Mouse (Mus musculus) liver, postnatal 0 days (tissue): ENCODE measurements around the gene Pip. TPM values are rescaled to one million over a fixed set of nuclear protein-coding genes. Genes with fewer than 3 reads are reported as not detected.

Experiments
- ATAC-seq: fragments of 200-750 bp; cut with Nextera tagmentation; 2 replicates; pipeline ENCODE4 v1.8.0; 2017; ENCODE audit warnings: mild to moderate bottlenecking, moderate library complexity
- DNase-seq: peaks from one replicate; pipeline ENCODE4 v3.0.0-alpha.2; 2016
- H3K27ac ChIP-seq: fragments of 300-500 bp; sonication (generic); 2 replicates; pipeline ENCODE4 v1.5.1; 2014; ENCODE audit warnings: antibody characterized with exemption, moderate library complexity, mild to moderate bottlenecking, low read depth
- H3K27me3 ChIP-seq: fragments of 300-500 bp; sonication (generic); 2 replicates; pipeline ENCODE4 v1.6.1; 2014; ENCODE audit warnings: low read length, control low read depth, mixed read lengths; ENCODE audit not compliant: insufficient read depth
- H3K36me3 ChIP-seq: fragments of 300-500 bp; sonication (generic); replicated peaks from 2 replicates; pipeline ENCODE4 v1.6.1; 2014; ENCODE audit warnings: mild to moderate bottlenecking, control low read depth, low read length, moderate library complexity, mixed read lengths; ENCODE audit not compliant: insufficient read depth
- H3K4me1 ChIP-seq: fragments of 300-500 bp; sonication (generic); 2 replicates; pipeline ENCODE4 v1.6.1; 2014; ENCODE audit warnings: antibody characterized with exemption, mild to moderate bottlenecking, control low read depth; ENCODE audit not compliant: insufficient read depth
- H3K4me2 ChIP-seq: fragments of 300-500 bp; sonication (generic); 2 replicates; pipeline ENCODE4 v1.6.1; 2014; ENCODE audit warnings: low read depth, mild to moderate bottlenecking, low read length, moderate library complexity, mixed read lengths
- H3K4me3 ChIP-seq: fragments of 300-500 bp; sonication (generic); 2 replicates; pipeline ENCODE4 v1.5.1; 2014; ENCODE audit warnings: low read depth, low read length
- H3K9ac ChIP-seq: fragments of 300-500 bp; sonication (generic); replicated peaks from 2 replicates; pipeline ENCODE4 v1.6.1; 2014; ENCODE audit warnings: mild to moderate bottlenecking, moderate library complexity
- H3K9me3 ChIP-seq: fragments of 300-500 bp; sonication (generic); 2 replicates; pipeline ENCODE4 v1.6.1; 2016; ENCODE audit warnings: mild to moderate bottlenecking, control low read depth, low read length, mixed read lengths
- CTCF ChIP-seq: sonication (generic); IDR thresholded peaks from 2 replicates; pipeline ENCODE4 v1.5.1; 2016; ENCODE audit warnings: antibody characterized with exemption, low read depth
- EP300 ChIP-seq: IDR thresholded peaks from 2 replicates; pipeline ENCODE4 v1.6.1; 2016; ENCODE audit warnings: antibody characterized with exemption, low read depth, mild to moderate bottlenecking
- WGBS: fragments of 180-500 bp; shearing (Covaris S2); extraction: QIAGEN DNeasy Blood & Tissue Kit; methylation state at CpG from one replicate; pipeline ENCODE4 v1.1.7; 2014; ENCODE audit not compliant: insufficient replicate concordance; 5-methylcytosine and 5-hydroxymethylcytosine counted together
- polyA plus RNA-seq: library from polyadenylated mRNA; unstranded; fragments of >200 nt; fragmentation: Nextera tagmentation; extraction: Ambion mirVana; gene quantifications from 2 replicates; pipeline ENCODE4 v1.2.1, GENCODE M21; 2015

Gene Pip
- polyA plus RNA-seq = not detected in 2 replicates

DNA sequence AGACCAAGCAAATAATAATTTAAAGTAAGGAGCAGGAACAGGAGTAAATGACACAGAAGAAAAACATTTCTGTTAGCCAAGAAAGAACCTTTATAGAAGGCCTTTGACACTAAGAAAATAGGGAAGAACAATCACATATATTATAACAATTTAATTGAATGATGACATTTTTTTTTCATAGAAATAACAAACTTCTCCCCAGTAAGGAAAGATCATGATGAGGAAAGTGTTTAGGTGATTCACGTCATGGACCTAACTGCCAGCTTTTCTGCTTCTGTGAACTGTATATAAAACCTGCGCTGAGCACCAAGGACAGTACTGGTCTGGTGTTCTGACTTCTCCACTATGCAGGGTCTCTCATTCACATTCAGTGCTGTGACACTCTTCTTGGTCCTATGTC is at the start of gene Pip:
Pip (plus strand) TSS at position 301 of the 400 bp plus-strand sequence.
- DNase-seq (no peak), ATAC-seq (no peak)
- 70% methylated on average over 2 of the region's 2 CpGs for WGBS
- no peak within 1 kb of the TSS for H3K4me3 ChIP-seq
- H3K4me1 ChIP-seq = no peaks in the 10 kb centered on the region
- no peaks in the 10 kb centered on the region for H3K36me3 ChIP-seq
- H3K9ac ChIP-seq = no peak within 1 kb of the TSS
- H3K4me2 ChIP-seq = no peak within 1 kb of the TSS
- no peak for TF ChIP-seq CTCF
- no peak for TF ChIP-seq EP300
- no peaks in the 10 kb centered on the region for H3K27me3 ChIP-seq
- no peaks in the 10 kb centered on the region for H3K9me3 ChIP-seq
- H3K27ac ChIP-seq = no peak within 1 kb of the TSS

DNA sequence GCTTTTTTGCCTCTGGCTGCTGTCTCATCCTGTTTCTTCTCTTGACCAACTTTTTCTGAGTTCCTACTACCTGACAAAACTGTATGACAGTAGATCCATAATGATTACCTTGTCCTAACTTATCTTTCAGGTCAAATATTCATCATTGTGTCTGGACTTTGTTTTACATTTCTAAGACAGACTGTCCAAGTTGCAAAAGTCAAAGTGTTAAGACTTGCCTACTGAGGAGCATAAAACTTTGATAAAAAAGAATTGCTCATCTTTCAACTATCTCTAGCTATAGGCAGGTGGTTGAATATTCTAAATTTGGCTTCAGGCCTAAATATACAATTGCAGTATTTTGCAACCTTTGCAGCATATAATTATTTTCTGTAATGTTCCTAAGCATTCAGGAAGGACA is 23.2 kb upstream of the Pip start:
- no peak for TF ChIP-seq EP300
- TF ChIP-seq CTCF = no peak

DNA sequence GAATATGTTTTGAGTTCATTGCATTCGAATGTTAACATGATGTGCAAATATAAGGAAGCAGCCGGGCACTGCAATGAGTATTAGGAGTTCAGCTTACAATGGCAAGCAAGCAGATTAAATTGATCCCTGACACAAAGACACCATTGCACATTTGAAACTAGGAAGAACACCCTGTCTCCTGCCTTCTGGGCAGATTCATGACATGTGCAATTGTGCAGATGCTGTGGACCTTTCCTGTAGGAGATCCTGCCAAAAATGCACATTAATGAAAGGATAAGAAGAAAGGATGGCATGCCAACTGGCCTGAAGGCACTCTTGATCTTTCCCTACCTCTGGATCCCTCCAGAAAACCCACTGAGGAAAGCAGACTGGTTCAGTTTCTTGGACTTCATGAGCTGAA is 17.8 kb upstream of the Pip start:
- Histone ChIP-seq H3K4me2 (no peak overlapping the region), H3K27ac (no peak overlapping the region), H3K9me3 (no peaks in the 10 kb centered on the region), H3K4me3 (no peak overlapping the region), H3K36me3 (no peaks in the 10 kb centered on the region), H3K27me3 (no peaks in the 10 kb centered on the region), H3K9ac (no peak overlapping the region), H3K4me1 (no peaks in the 10 kb centered on the region)
- DNase-seq (no peak), ATAC-seq (no peak)
- no peak for TF ChIP-seq EP300
- no peak for TF ChIP-seq CTCF
- WGBS = 76% methylated on average over 2 of the region's 2 CpGs

More for the DNA sequence above, 23.2 kb upstream of the Pip start:
- DNase-seq (no peak), ATAC-seq (no peak)
- H3K9me3 ChIP-seq = no peaks in the 10 kb centered on the region
- H3K4me3 ChIP-seq = no peak overlapping the region
- no peaks in the 10 kb centered on the region for H3K36me3 ChIP-seq
- H3K27me3 ChIP-seq = no peaks in the 10 kb centered on the region
- no peaks in the 10 kb centered on the region for H3K4me1 ChIP-seq
- no peak overlapping the region for H3K9ac ChIP-seq
- no peak overlapping the region for H3K4me2 ChIP-seq
- H3K27ac ChIP-seq = no peak overlapping the region

DNA sequence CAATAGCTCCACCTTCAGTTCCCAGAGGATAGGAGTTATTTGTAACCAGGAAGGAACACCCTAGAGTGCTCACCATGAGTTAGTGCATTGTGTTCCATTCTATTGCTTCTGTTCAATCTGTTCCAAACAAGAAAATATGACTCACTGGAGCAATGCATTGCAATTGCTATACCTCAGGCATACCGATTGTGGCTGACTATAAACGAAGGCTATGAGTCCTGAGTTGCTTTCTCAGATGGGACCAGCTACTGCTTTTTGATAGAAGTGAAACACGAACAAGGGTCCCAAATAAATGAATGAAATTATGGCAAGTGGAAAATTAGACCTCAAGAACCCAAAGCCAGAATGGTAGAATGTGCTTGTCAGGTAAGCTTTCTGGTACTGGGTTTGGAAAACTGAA is 5.4 kb downstream of the Pip start, which contains the start of gene Sval2:
Sval2 (plus strand) TSS at position 301 of the 400 bp plus-strand sequence.
- Histone ChIP-seq H3K27ac (no peak within 1 kb of the TSS), H3K27me3 (no peaks in the 10 kb centered on the region), H3K9ac (no peak within 1 kb of the TSS), H3K4me3 (no peak within 1 kb of the TSS), H3K9me3 (no peaks in the 10 kb centered on the region), H3K36me3 (no peaks in the 10 kb centered on the region), H3K4me1 (no peaks in the 10 kb centered on the region), H3K4me2 (no peak within 1 kb of the TSS)
- ATAC-seq (no peak), DNase-seq (no peak)
- WGBS = 70% methylated on average over 3 of the region's 3 CpGs
- TF ChIP-seq CTCF (no peak), EP300 (no peak)

- Histone ChIP-seq H3K4me1 (no peaks in the 10 kb centered on the region), H3K27me3 (no peaks in the 10 kb centered on the region), H3K9me3 (no peaks in the 10 kb centered on the region), H3K4me2 (no peak overlapping the region), H3K4me3 (no peak overlapping the region), H3K27ac (no peak overlapping the region), H3K9ac (no peak overlapping the region), H3K36me3 (no peaks in the 10 kb centered on the region)
- no peak for DNase-seq
- TF ChIP-seq EP300 (no peak), CTCF (no peak)
- no peak for ATAC-seq
- WGBS = 72% methylated on average over 2 of the region's 2 CpGs
Observed at GRCm38 (mm10) chr6:41864038-41864437, 16.7 kb downstream of the Pip start.

Other genes starting within 250 kb of the Pip start
- 0.25 and 0.28 TPM in 2 replicates for gene Ephb6, start 242.1 kb upstream of the Pip start, polyA plus RNA-seq
- not detected in 2 replicates for gene Trpv6, start 211.1 kb upstream of the Pip start, polyA plus RNA-seq
- gene Trpv5, start 166.8 kb upstream of the Pip start, polyA plus RNA-seq = 0.11 TPM in 1 of 2 replicates, not detected in the other
- gene Llcfc1, start 163.1 kb upstream of the Pip start, polyA plus RNA-seq = not detected in 2 replicates
- 58.6 and 66.7 TPM in 2 replicates for gene Kel, start 143.2 kb upstream of the Pip start, polyA plus RNA-seq
- gene Olfr459, start 72.4 kb upstream of the Pip start, polyA plus RNA-seq = not detected in 2 replicates
- not detected in 2 replicates for gene Sval2, start 5.5 kb downstream of the Pip start, polyA plus RNA-seq
- not detected in 2 replicates for gene Sval1, start 104.1 kb downstream of the Pip start, polyA plus RNA-seq
- gene Sval3, start 120.6 kb downstream of the Pip start, polyA plus RNA-seq = not detected in 2 replicates
- not detected in 2 replicates for gene Sva, start 190.9 kb downstream of the Pip start, polyA plus RNA-seq